Mouse (Mus musculus) heart, postnatal 0 days (tissue): ENCODE results near the gene Crybg3. TPM values are rescaled to one million over a fixed set of nuclear protein-coding genes. Genes with fewer than 3 reads are reported as not detected.

Experiments
- ATAC-seq: fragments of 200-750 bp; cut with Nextera tagmentation; 2 replicates; pipeline ENCODE4 v1.8.0; 2017; ENCODE audit warnings: low read depth, moderate number of reproducible peaks, moderate library complexity; ENCODE audit not compliant: insufficient read depth
- DNase-seq: peaks from one replicate; pipeline ENCODE4 v3.0.0-alpha.2; 2016; ENCODE audit warnings: low spot score
- H3K27ac ChIP-seq: fragments of 300-500 bp; sonication (generic); 2 replicates; pipeline ENCODE4 v1.5.1; 2014; ENCODE audit warnings: low read depth, mild to moderate bottlenecking
- H3K27me3 ChIP-seq: fragments of 300-500 bp; sonication (generic); 2 replicates; pipeline ENCODE4 v1.6.1; 2014; ENCODE audit warnings: low read length, mixed read lengths; ENCODE audit not compliant: control insufficient read depth, insufficient read depth
- H3K36me3 ChIP-seq: fragments of 300-500 bp; sonication (generic); replicated peaks from 2 replicates; pipeline ENCODE4 v1.6.1; 2014; ENCODE audit warnings: low read length, mixed read lengths; ENCODE audit not compliant: control insufficient read depth, insufficient read depth
- H3K4me1 ChIP-seq: fragments of 300-500 bp; sonication (generic); 2 replicates; pipeline ENCODE4 v1.6.1; 2014; ENCODE audit warnings: antibody characterized with exemption; ENCODE audit not compliant: control insufficient read depth, insufficient read depth
- H3K4me2 ChIP-seq: fragments of 300-500 bp; sonication (generic); 2 replicates; pipeline ENCODE4 v1.6.1; 2014; ENCODE audit warnings: low read depth, mild to moderate bottlenecking, low read length, moderate library complexity
- H3K4me3 ChIP-seq: fragments of 300-500 bp; sonication (generic); 2 replicates; pipeline ENCODE4 v1.5.1; 2014; ENCODE audit warnings: low read depth, low read length
- H3K9ac ChIP-seq: fragments of 300-500 bp; sonication (generic); replicated peaks from 2 replicates; pipeline ENCODE4 v1.6.1; 2014; ENCODE audit warnings: low read depth, low read length, mixed read lengths
- H3K9me3 ChIP-seq: fragments of 300-500 bp; sonication (generic); replicated peaks from 2 replicates; pipeline ENCODE4 v1.6.1; 2016; ENCODE audit warnings: low read length; ENCODE audit not compliant: control insufficient read depth
- CTCF ChIP-seq: IDR thresholded peaks from 2 replicates; pipeline ENCODE4 v1.5.1; 2016; ENCODE audit warnings: antibody characterized with exemption, control low read depth, low read depth
- EP300 ChIP-seq: IDR thresholded peaks from 2 replicates; pipeline ENCODE4 v1.6.1; 2016; ENCODE audit warnings: antibody characterized with exemption, low read depth
- WGBS: fragments of 180-500 bp; shearing (Covaris S2); extraction: QIAGEN DNeasy Blood & Tissue Kit; methylation state at CpG from one replicate; pipeline ENCODE4 v1.1.7; 2014; 5-methylcytosine and 5-hydroxymethylcytosine counted together
- polyA plus RNA-seq: library from polyadenylated mRNA; unstranded; fragments of >200 nt; fragmentation: Nextera tagmentation; extraction: Ambion mirVana; gene quantifications from 2 replicates; pipeline ENCODE4 v1.2.1, GENCODE M21; 2015
- total RNA-seq: library from RNA; depleted of rRNA; stranded (reverse); fragments of >200 nt; gene quantifications from 2 replicates; pipeline ENCODE4 v1.2.3, GENCODE M21; 2014; ENCODE audit warnings: low replicate concordance

Crybg3 gene
- total and polyA plus RNA-seq, 2 experiments from 2014 or later: 8.9 to 26.9 TPM

DNA sequence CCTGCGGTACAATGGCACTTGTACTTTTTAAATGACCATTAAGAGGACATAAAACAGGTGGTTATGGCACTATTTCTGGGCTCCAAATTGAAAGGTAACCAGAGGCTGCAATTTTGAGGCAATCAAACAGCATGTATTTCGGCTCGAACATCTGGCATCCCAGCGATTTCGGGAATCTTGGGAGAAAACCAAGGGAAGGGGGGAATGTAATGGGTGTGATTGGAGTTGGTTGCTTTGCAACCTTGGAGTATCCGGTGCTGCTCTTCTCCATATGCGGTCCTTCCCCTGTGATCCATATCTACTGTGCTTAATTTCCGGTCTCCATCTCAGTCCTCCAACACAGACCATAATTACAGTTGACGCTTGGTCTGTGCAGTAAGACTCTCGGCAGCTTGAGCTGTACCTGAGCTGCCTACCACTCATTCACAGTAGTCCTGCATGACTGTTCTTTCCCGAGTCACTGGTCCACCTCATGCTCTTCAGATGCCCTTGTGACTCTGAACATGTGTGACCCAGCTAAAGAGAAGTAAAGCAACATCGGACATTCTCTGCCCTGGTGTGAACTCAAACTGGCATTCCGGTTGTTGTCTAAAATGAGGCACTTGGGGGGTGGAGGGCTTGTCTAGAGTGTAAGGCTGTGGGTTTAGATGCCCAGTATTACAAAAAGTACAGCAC lies 12.3 kb downstream of the Crybg3 start:
- DNase-seq (no peak), ATAC-seq (peak; percentile 19; the same call in 1 of the 2 replicates)
- Histone ChIP-seq H3K9me3 (no peaks in the 10 kb centered on the region), H3K4me1 (peaks cover 56% of the 10 kb centered on the region), H3K27ac (peak overlapping the region; percentile 93), H3K4me2 (peak overlapping the region; percentile 43), H3K9ac (no peak overlapping the region; the same call in 1 of the 2 replicates), H3K36me3 (no peaks in the 10 kb centered on the region), H3K27me3 (no peaks in the 10 kb centered on the region), H3K4me3 (no peak overlapping the region)
- no peak for TF ChIP-seq EP300
- TF ChIP-seq CTCF: no peak
- WGBS: 52% methylated on average over 13 of the region's 13 CpGs

DNA sequence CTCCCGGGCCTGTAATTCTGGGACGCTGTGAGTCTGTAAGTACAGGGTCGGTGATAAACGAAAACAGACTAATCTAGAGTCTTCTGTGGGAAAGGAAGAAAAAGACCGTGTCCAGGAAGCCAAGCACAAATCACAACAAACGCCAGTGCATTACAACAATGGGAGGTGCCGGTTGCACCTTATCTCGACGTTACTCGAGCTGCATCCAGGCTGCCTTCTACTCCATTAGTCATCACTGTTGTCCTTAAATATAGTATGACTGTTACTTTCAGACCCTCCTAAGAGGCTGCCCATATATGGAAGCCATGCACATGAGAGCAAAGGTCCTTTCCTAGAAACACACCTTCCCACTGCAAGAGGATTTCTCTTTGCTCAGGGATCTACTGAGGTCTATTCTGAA lies 13.0 kb downstream of the Crybg3 start:
- Histone ChIP-seq H3K4me1 (peaks cover 56% of the 10 kb centered on the region), H3K9me3 (no peaks in the 10 kb centered on the region), H3K27ac (peak overlapping the region; percentile 93), H3K4me2 (peak overlapping the region; percentile 43), H3K4me3 (no peak overlapping the region), H3K9ac (no peak overlapping the region), H3K36me3 (no peaks in the 10 kb centered on the region), H3K27me3 (no peaks in the 10 kb centered on the region)
- ATAC-seq (peak; percentile 86), DNase-seq (peak; percentile 92)
- WGBS: 7% methylated on average over 10 of the region's 10 CpGs
- TF ChIP-seq CTCF (no peak), EP300 (no peak)

DNA sequence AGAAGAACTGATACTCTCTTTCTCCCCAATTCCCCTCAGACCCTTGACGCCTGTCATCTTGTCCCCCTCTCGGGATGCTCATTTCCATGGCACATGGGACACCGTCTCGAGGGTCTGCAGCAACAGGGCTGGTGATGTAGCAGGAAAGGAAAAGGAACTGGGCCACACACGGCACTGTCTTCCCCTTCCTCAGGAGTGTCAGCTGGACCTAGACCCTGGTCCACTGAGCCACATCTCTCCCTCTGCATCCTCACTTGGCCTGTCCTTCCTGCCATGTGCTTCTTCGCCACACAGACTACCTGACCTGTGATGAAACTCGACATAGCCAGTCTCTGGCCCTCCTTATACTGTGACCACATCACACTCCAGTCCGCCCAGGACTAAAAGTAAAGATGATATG lies 13.9 kb downstream of the Crybg3 start:
- no peak for TF ChIP-seq CTCF
- TF ChIP-seq EP300: no peak
- H3K9ac ChIP-seq: no peak overlapping the region
- peaks cover 52% of the 10 kb centered on the region for H3K4me1 ChIP-seq
- no peaks in the 10 kb centered on the region for H3K9me3 ChIP-seq
- H3K27ac ChIP-seq: peak overlapping the region; percentile 93
- 80% methylated on average over 8 of the region's 8 CpGs for WGBS
- no peak for DNase-seq
- no peak overlapping the region for H3K4me3 ChIP-seq
- ATAC-seq: no peak
- H3K27me3 ChIP-seq: no peaks in the 10 kb centered on the region
- H3K4me2 ChIP-seq: no peak overlapping the region
- H3K36me3 ChIP-seq: no peaks in the 10 kb centered on the region

DNA sequence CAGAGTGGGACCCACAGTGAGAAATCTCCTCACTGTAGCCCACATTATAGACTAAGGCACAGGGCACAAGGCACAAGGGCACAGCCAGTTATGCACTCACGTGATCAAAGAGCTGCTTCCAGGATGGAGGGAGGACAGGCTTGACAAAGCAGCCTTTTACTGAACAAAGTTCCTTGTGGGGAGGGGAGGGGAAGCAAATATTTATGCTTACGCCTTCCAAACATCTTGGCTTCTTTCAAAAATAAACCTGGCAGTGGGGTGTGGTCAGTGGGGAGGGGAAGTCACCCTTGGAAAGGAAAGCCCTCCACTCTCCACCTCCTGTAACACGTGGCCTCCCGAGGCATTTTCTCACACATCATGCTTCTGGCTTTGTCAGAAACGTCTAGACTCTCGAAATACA lies 14.5 kb downstream of the Crybg3 start:
- Histone ChIP-seq H3K4me3 (no peak overlapping the region), H3K27me3 (no peaks in the 10 kb centered on the region), H3K36me3 (no peaks in the 10 kb centered on the region), H3K4me2 (no peak overlapping the region), H3K9me3 (no peaks in the 10 kb centered on the region), H3K9ac (no peak overlapping the region), H3K4me1 (peaks cover 51% of the 10 kb centered on the region), H3K27ac (peak overlapping the region; percentile 93)
- ATAC-seq (no peak), DNase-seq (no peak)
- TF ChIP-seq CTCF (no peak), EP300 (no peak)
- 13% methylated on average over 6 of the region's 6 CpGs for WGBS

DNA sequence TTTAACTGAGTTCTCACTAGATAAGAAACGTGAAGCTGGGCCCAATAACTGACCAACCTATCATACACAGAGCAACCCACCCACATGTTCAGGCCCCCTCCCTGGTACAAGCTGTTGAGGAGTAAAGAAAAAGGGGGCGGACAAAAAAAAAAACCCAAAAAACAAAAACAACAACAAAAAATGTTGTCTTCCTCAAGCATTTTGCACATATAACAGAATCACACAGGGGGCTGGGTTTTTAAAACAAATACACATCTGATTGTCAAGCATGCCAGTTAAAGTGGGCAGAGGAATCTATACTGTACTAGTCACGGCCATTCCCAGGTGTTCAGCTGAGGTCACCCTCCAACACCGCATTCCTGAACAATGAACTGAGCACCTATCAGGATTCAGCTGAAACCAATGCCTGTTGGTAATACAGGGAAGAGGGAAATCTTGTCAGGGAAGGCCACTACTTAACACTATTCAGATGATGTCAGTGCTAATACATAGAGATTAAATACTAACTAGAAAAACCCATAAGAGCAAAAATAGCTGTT lies 15.0 kb downstream of the Crybg3 start:
- Histone ChIP-seq H3K4me3 (no peak overlapping the region), H3K27me3 (no peaks in the 10 kb centered on the region), H3K4me2 (no peak overlapping the region), H3K9me3 (no peaks in the 10 kb centered on the region), H3K4me1 (peaks cover 48% of the 10 kb centered on the region), H3K9ac (no peak overlapping the region), H3K27ac (peak overlapping the region; percentile 93; the same call in 1 of the 2 replicates), H3K36me3 (no peaks in the 10 kb centered on the region)
- no peak for TF ChIP-seq CTCF
- no peak for TF ChIP-seq EP300
- WGBS: 59% methylated on average over 4 of the region's 4 CpGs
- DNase-seq (no peak), ATAC-seq (no peak)

DNA sequence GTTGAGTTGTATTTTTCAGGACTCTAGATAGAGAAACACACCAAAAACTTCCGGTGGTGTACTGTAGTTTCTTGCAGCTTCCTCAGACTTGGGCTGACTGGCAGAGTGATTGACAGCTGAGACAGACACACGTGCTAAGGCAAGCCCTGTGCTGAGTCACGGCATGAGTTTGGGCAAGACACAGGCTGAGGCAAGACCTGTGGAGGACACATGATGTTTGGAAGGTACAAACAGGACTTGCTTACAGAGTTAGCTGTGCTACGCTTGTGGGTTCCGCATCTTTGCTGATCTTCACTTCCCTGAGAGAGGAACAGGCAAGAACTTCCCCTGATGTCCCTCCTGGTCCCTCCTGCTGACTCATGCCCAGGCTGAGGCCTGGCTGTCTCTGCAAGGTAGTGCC lies 17.3 kb downstream of the Crybg3 start:
- no peak overlapping the region for H3K9ac ChIP-seq
- H3K27me3 ChIP-seq: no peaks in the 10 kb centered on the region

More for the DNA sequence above, 17.3 kb downstream of the Crybg3 start:
- Histone ChIP-seq H3K9me3 (no peaks in the 10 kb centered on the region), H3K4me2 (no peak overlapping the region), H3K4me3 (no peak overlapping the region), H3K36me3 (no peaks in the 10 kb centered on the region), H3K4me1 (peaks cover 33% of the 10 kb centered on the region), H3K27ac (no peak overlapping the region)
- ATAC-seq (no peak), DNase-seq (no peak)
- TF ChIP-seq EP300 (no peak), CTCF (no peak)
- 72% methylated on average over 5 of the region's 5 CpGs for WGBS
